Mouse (Mus musculus) liver, embryonic 16.5 days (tissue): Measurements from ENCODE around the gene Il4i1. TPM values are rescaled to one million over a fixed set of nuclear protein-coding genes. Genes with fewer than 3 reads are reported as not detected.
A peak's percentile ranks its signal among the peaks of the same experiment; 100 is the strongest.

Experiments used
- ATAC-seq: fragments of 200-750 bp; cut with Nextera tagmentation; 2 replicates; pipeline ENCODE4 v1.8.0; 2017; ENCODE audit warnings: low read depth, mild to moderate bottlenecking, moderate number of reproducible peaks, moderate library complexity
- H3K27ac ChIP-seq: fragments of 300-500 bp; sonication (generic); 2 replicates; pipeline ENCODE4 v1.5.1; 2014; ENCODE audit warnings: mild to moderate bottlenecking, low read length
- H3K27me3 ChIP-seq: fragments of 300-500 bp; sonication (generic); 2 replicates; pipeline ENCODE4 v1.6.1; 2014; ENCODE audit warnings: low read depth, low read length, mixed read lengths; ENCODE audit not compliant: control insufficient read depth, insufficient read depth
- H3K36me3 ChIP-seq: fragments of 300-500 bp; sonication (generic); 2 replicates; pipeline ENCODE4 v1.6.1; 2014; ENCODE audit warnings: mild to moderate bottlenecking; ENCODE audit not compliant: control insufficient read depth, insufficient read depth
- H3K4me1 ChIP-seq: fragments of 300-500 bp; sonication (generic); 2 replicates; pipeline ENCODE4 v1.6.1; 2014; ENCODE audit warnings: low read depth, low read length, mixed read lengths; ENCODE audit not compliant: control insufficient read depth
- H3K4me2 ChIP-seq: fragments of 300-500 bp; sonication (generic); 2 replicates; pipeline ENCODE4 v1.6.1; 2014; ENCODE audit warnings: low read depth, low read length, mixed read lengths
- H3K4me3 ChIP-seq: fragments of 300-500 bp; sonication (generic); 2 replicates; pipeline ENCODE4 v1.5.1; 2014; ENCODE audit warnings: low read depth, mild to moderate bottlenecking, low read length
- H3K9ac ChIP-seq: fragments of 300-500 bp; sonication (generic); 2 replicates; pipeline ENCODE4 v1.6.1; 2014; ENCODE audit warnings: low read depth, low read length
- H3K9me3 ChIP-seq: fragments of 300-500 bp; sonication (generic); replicated peaks from 2 replicates; pipeline ENCODE4 v1.6.1; 2016; ENCODE audit warnings: low read length; ENCODE audit not compliant: control insufficient read depth
- WGBS: fragments of 180-500 bp; shearing (Covaris S2); extraction: QIAGEN DNeasy Blood & Tissue Kit; methylation state at CpG from one replicate; pipeline ENCODE4 v1.1.7; 2014; ENCODE audit not compliant: insufficient replicate concordance; 5-methylcytosine and 5-hydroxymethylcytosine counted together
- polyA plus RNA-seq: library from polyadenylated mRNA; unstranded; fragments of >200 nt; fragmentation: Nextera tagmentation; extraction: Ambion mirVana; gene quantifications from 2 replicates; pipeline ENCODE4 v1.2.1, GENCODE M21; 2015

The Il4i1 gene
- polyA plus RNA-seq, 1 experiment from 2014 or later, result 0.34 TPM

- no peak for ATAC-seq
- WGBS, result 45% methylated on average over 14 of the region's 14 CpGs
- H3K27me3 ChIP-seq, result no peaks in the 10 kb centered on the region
- H3K9me3 ChIP-seq, result no peaks in the 10 kb centered on the region
- H3K27ac ChIP-seq, result peak overlapping the region; percentile 96
- H3K36me3 ChIP-seq, result peaks cover 7% of the 10 kb centered on the region; the same call in 1 of the 2 replicates
- H3K4me3 ChIP-seq, result peak overlapping the region; percentile 95
- H3K9ac ChIP-seq, result peak overlapping the region; percentile 97
- peaks cover 40% of the 10 kb centered on the region for H3K4me1 ChIP-seq
- peak overlapping the region; percentile 82 for H3K4me2 ChIP-seq
Measured at GRCm38 (mm10) chr7:44814952-44815553, 1.1 kb upstream of the Il4i1 start.

GRCm38 (mm10) chr7:44816470-44817021, 359 bp downstream of the Il4i1 start, which contains the start of gene Atf5:
Atf5 (minus strand) TSS chr7:44816658.
- Histone ChIP-seq H3K27ac (peak within 1 kb of the TSS; percentile 96), H3K9ac (peak within 1 kb of the TSS; percentile 97), H3K4me1 (peaks cover 53% of the 10 kb centered on the region), H3K4me2 (peak within 1 kb of the TSS; percentile 82), H3K36me3 (peaks cover 6% of the 10 kb centered on the region; the same call in 1 of the 2 replicates), H3K27me3 (no peaks in the 10 kb centered on the region), H3K4me3 (peak within 1 kb of the TSS; percentile 95), H3K9me3 (no peaks in the 10 kb centered on the region)
- peak; percentile 20 for ATAC-seq
- WGBS, result under 1% methylated on average over 48 of the region's 57 CpGs

GRCm38 (mm10) chr7:44817441-44817840, 1.3 kb downstream of the Il4i1 start:
- Histone ChIP-seq H3K4me1 (peaks cover 58% of the 10 kb centered on the region), H3K4me2 (peak overlapping the region; percentile 82), H3K27ac (peak overlapping the region; percentile 96), H3K4me3 (peak overlapping the region; percentile 95), H3K36me3 (peaks cover 5% of the 10 kb centered on the region; the same call in 1 of the 2 replicates), H3K9me3 (no peaks in the 10 kb centered on the region), H3K27me3 (no peaks in the 10 kb centered on the region), H3K9ac (peak overlapping the region; percentile 97)
- 18% methylated on average over 3 of the region's 3 CpGs for WGBS
- no peak for ATAC-seq

GRCm38 (mm10) chr7:44818164-44818563, 2.0 kb downstream of the Il4i1 start:
- Histone ChIP-seq H3K36me3 (no peaks in the 10 kb centered on the region; the same call in 1 of the 2 replicates), H3K27me3 (no peaks in the 10 kb centered on the region), H3K27ac (peak overlapping the region; percentile 96), H3K9ac (peak overlapping the region; percentile 97; the same call in 1 of the 2 replicates), H3K4me3 (peak overlapping the region; percentile 95), H3K4me1 (peaks cover 64% of the 10 kb centered on the region), H3K9me3 (no peaks in the 10 kb centered on the region), H3K4me2 (peak overlapping the region; percentile 82)
- 16% methylated on average over 2 of the region's 2 CpGs for WGBS
- no peak for ATAC-seq

- Histone ChIP-seq H3K27me3 (no peaks in the 10 kb centered on the region), H3K27ac (peak overlapping the region; percentile 81), H3K9me3 (no peaks in the 10 kb centered on the region), H3K36me3 (no peaks in the 10 kb centered on the region; the same call in 1 of the 2 replicates), H3K4me3 (peak overlapping the region; percentile 95), H3K4me2 (peak overlapping the region; percentile 82), H3K9ac (peak overlapping the region; percentile 50), H3K4me1 (peaks cover 71% of the 10 kb centered on the region)
- ATAC-seq, result no peak
- WGBS, result 36% methylated on average over 6 of the region's 6 CpGs
Measured at GRCm38 (mm10) chr7:44818751-44819235, 2.6 kb downstream of the Il4i1 start.

DNA sequence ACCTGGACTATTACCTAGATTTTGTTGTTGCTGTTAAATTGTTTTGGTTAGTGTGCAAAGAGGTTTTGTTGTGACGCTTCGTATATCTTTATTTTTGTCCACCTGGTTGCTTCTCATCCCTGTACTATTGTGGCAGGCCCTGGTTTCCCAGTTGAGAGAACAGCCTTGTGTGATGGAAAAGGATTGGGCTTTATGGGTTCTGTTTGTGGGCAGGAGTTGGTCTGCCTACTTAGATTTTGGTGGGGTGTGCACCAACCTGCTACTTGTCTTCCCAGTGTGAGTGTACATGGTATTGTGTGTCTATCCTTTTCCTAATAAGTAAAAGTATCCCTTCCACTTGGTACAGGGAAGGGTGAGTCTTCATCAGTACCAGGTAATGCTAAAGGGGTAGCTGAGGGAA, 3.2 kb downstream of the Il4i1 start:
- Histone ChIP-seq H3K27me3 (no peaks in the 10 kb centered on the region), H3K27ac (peak overlapping the region; percentile 81), H3K4me1 (peaks cover 76% of the 10 kb centered on the region), H3K4me3 (peak overlapping the region; percentile 95), H3K36me3 (no peaks in the 10 kb centered on the region; the same call in 1 of the 2 replicates), H3K9me3 (no peaks in the 10 kb centered on the region), H3K9ac (peak overlapping the region; percentile 50), H3K4me2 (peak overlapping the region; percentile 82)
- 85% methylated on average over 2 of the region's 2 CpGs for WGBS
- no peak for ATAC-seq

GRCm38 (mm10) chr7:44819863-44820262, 3.7 kb downstream of the Il4i1 start:
- Histone ChIP-seq H3K9ac (peak overlapping the region; percentile 18; the same call in 1 of the 2 replicates), H3K4me1 (peaks cover 76% of the 10 kb centered on the region), H3K36me3 (no peaks in the 10 kb centered on the region), H3K4me3 (0 out of 2 replicates have a peak overlapping the region, but pooled peaks have one; percentile 11), H3K9me3 (no peaks in the 10 kb centered on the region), H3K27me3 (no peaks in the 10 kb centered on the region), H3K4me2 (peak overlapping the region; percentile 82), H3K27ac (peak overlapping the region; percentile 81)
- 29% methylated on average over 5 of the region's 5 CpGs for WGBS
- peak; percentile 20 for ATAC-seq

DNA sequence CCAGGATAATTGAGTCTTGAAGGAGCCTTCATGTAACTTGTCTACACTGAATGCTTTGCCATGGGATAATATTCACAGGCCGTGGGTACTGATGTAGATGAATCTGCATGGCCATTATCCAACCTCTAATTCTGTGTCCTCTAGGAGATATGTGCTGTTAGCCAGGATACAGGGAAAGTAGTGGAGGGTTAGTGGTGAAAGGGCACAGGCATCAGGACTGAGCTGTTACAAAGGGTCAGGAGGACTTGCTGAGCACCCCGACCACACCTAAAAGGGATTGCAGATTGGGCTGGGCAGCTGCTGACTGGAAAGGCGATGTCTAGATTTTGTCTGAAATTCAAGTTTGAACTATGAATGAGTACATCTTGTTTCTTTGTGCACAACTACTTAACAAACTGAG, 4.3 kb downstream of the Il4i1 start:
- Histone ChIP-seq H3K27ac (peak overlapping the region; percentile 81), H3K4me2 (no peak overlapping the region), H3K27me3 (no peaks in the 10 kb centered on the region), H3K36me3 (no peaks in the 10 kb centered on the region), H3K4me3 (no peak overlapping the region), H3K9ac (no peak overlapping the region), H3K4me1 (peaks cover 71% of the 10 kb centered on the region), H3K9me3 (no peaks in the 10 kb centered on the region)
- ATAC-seq, result no peak
- WGBS, result 62% methylated on average over 3 of the region's 3 CpGs
